Mouse (Mus musculus): ENCODE results near the gene Stard8. TPM values are rescaled to one million over a fixed set of nuclear protein-coding genes. Genes with fewer than 3 reads are reported as not detected.

The Stard8 gene
- 2.2 and 5.5 TPM in 2 replicates for polyA plus RNA-seq (2012)

GRCm38 (mm10) chrX:99003046-99003445 lies at the start of gene Stard8:
TSS of gene Stard8 (plus strand) at chrX:99003248.

Other genes starting within 250 kb of the Stard8 start
- 0.93 and 1.1 TPM in 2 replicates for gene Ophn1, start 112.2 kb upstream of the Stard8 start, polyA plus RNA-seq (2012)
- 11.7 and 22.9 TPM in 2 replicates for gene Yipf6, start 66.9 kb upstream of the Stard8 start, polyA plus RNA-seq (2012)
- gene Efnb1, start 132.9 kb downstream of the Stard8 start, polyA plus RNA-seq (2012): 9.4 and 10.2 TPM in 2 replicates

Measured in megakaryocyte-erythroid progenitor cell, adult 5 weeks (primary cell).